Mouse (Mus musculus): Measurements from ENCODE around the gene Cant1.
"Not testable (repeated sequence)": the region's sequence is repeated elsewhere in the genome, so short reads cannot be mapped to it uniquely, and the experiment has no call there.

Cant1 gene

DNA sequence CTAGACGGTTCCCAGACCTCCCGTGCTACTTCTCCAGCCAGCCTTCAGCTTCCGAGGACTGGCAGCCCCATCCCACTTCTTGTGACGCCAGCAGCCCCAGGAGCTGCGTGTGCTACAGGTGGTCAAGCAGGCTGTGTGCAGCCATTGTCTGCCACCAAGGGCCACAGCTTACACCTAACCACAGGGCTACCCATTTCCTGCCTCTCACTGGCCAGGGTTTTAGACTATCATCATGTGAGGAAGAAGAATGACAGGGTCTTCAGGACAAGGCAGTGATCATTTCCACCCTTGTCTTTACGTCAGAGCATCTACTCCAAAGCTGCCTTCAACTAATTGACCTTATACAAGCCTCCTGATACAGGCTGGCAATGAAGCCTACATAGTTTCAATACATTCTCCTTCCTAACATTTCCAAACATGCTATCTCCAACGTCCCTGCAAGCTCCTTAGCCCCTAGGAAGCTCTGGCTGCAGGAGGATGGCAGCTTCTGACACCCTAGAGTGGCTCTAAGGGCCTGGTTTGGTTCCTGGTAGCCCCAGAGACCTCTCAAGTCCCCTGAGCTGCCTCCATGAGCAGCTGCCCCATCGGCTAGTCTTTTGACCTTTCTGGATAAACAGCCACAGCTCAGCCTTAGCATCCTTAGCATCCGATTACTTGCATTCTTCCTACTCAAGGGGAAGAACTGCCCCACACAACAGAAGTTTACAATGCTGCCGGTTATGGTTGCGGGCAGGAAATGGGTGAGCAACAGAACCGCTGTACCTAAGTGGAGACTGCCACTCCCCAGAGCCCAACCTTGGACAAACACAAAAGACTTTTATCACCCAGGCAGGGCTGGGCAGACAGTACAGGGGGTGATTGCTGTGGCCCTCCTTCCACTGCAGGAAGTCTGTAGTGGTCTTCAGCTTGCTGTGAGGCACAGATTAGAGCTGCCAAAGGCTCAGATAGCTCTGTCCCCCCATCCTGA lies 9.5 kb downstream of the Cant1 start:
- no peak for ATAC-seq (ENCODE audit: insufficient number of reproducible peaks, low FRiP score, low TSS enrichment)

DNA sequence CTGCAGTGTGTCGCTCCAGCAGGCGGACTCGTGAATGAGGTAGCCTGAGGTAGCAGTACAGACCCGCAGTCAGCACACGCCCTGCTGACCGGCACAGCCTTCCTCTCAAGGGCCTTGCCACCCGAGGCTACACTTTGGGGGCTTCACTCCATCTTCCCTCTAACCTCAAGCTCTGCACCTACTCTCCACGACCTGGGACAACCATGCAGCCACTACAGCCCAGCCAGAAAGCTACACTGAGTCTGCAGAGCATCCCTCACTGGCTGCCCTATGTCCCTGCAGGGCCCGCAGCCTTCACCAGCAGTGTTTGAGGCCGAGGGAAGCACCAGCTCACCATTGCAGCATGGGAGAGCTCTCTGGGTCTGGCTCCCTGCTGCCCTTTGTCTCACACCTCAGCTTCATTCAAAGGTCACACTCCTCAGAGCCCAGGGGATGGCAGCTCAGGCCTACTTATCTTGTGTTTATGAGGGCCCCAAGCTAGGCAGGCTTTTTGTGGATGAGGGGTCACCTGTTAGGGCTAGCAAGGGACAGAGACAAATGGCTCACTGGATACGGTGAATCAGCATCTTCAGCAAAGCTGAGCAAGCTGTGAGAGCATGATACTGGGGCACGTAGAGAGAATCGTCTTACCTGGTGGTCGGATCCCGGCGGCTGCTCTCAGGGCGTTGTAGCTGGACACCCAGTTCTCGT lies 10.7 kb downstream of the Cant1 start:
- ATAC-seq (ENCODE audit: insufficient number of reproducible peaks, low FRiP score, low TSS enrichment) = no peak

DNA sequence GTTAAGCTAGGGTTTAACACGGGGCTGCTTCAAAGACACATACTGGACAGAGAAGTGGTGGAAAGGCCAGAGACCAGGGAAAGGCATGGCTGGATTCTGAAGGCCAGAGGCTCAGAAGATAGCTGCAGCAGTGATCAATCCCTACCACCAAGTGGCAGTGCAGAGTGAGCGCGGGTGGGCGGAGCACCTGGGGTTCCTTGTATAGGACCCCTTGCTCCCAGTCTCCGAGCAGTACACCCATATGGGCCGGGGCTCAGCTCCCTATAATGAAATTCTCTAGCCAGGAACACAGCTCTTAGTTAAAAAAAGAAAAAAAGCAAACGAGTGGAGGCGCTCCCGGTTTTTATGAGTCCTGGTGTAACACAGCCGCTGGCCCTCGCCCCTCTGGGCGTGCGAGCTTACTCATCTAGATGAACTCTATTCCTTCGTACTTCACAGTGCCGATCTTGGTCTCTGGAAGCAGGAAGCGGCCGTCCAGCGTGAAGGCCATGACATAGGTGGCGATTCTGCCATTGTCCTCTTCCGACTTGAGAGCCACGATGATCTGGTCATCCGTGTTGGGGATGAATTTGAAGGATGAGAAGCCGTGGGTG lies 11.5 kb downstream of the Cant1 start:
- ATAC-seq (ENCODE audit: insufficient number of reproducible peaks, low FRiP score, low TSS enrichment) = no peak

DNA sequence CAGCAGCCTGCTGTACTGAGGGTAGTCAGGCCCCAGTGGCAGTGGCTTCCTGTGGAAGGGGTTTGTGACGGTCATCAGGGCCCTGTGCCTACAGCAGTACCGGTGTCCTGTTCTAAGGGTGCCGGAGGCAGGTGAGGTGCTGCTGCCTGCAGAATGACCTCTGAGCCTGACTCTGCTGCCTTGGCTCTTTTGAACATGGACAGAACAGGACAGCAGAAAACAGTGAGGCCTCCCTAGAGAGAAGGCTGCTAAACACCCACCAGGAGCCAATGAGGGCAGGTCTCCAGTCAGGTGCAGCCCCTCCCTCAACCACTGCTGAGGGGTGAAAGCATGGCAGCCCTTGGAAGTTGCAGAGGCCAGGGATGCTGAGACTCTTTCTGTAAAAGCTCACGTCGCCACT lies 12.4 kb downstream of the Cant1 start:
- no peak for ATAC-seq (ENCODE audit: insufficient number of reproducible peaks, low FRiP score, low TSS enrichment)

DNA sequence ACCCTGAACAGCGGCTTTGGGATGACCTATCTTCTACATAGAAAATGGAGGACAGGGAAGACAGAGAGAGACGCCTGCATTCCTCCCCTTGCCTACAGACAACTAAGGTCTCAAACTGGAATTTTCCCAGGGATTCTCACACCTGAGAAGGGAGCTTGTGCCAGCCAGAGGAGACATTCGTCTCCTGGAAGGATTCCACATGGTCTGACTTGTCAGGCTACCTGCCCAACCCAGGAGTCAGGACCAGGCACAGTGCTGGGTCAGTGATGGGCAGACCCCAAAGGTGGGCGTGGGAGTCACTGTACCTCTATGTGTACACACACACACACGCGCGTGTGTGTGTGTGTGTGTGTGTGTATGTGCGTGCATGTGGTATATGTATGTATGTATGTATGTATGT lies 13.6 kb downstream of the Cant1 start:
- no peak for ATAC-seq (ENCODE audit: insufficient number of reproducible peaks, low FRiP score, low TSS enrichment)

DNA sequence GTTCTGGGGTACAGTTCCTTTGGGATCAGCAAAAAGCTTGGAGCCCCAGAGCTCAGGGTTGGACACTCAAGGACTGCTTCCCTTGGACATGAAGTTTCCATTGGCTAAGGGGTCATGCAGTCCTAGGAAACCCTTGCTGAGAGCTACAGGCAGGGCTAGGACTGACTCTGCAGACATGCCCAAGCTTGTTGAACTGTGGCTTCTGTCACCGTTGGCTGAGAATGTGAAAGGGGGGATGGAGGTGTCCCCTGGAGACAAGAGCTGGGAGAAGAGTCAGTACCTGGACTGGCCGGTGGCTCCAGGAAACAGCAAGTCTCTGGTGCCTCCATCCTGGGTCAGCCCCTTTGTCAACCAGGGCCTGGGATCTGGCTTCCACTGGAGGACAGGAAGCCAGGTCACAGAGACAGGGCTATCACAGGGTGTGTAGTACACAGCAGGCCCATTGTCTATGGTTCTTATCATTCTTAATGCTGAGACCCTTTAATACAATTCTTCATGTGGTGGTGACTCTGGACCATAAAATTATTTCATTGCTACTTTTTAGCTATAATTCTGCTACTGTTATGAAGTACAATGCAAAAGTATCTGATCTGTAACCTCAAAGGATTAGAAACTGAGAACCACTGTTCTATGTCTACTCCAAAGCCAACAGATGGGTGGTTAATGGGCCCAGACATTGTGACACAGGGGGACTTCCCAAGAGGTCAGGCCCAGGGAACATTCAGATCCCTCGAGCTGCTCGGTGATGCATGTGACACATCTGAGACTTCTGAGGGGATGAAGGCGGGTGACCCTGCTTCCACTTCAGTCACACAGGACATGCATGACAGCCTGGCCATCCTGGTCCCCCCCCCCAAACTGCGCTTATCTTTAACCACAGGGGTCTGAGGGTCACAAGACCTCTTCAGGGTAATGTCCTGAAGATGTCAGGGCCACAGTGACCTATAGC lies 14.7 kb downstream of the Cant1 start:
- no peak for ATAC-seq (ENCODE audit: insufficient number of reproducible peaks, low FRiP score, low TSS enrichment)

DNA sequence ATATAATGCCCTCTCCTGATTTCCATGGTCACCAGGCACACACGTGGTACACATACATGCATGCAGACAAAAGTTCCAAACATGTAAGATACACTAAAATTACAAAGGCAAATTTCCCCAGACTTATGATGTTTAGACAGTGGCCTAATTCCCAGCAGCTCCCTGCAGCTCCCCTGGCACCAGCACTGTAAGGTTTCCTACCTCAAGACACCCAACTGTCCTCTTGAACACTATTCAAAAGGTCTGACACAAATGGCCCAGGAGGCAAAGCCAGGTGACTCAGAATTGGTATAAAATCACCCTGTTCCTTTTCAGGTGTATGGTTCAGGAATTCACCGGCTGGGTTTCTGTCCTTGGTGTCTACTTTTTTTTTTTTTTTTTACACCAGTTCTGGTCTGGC lies 15.7 kb downstream of the Cant1 start:
- ATAC-seq (ENCODE audit: insufficient number of reproducible peaks, low FRiP score, low TSS enrichment) = no peak

DNA sequence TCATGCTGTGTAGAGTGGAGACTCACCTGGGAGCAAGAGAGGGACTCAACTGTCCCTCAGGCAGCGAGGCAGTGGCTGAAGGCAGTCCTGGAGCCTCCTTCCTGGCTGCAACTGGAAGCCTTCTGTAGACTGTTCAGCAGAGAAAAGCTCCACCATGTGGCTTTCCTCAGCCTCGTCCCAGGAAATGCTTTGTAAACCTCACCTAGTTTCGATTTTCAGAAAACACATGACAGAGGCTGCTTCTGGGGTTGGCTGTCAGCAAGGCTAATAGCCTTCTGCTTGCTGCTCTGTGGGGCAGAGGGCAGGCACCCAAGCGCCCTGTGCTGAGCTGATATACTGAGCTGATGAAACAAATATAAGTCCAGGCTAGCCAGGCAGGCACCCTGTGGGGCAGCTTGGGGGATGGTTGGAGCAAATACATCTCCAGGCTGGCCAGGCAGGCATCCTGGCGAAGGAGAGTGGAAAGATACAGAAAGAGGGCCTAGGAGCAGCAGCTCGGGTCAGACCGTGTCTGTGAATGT lies 17.1 kb downstream of the Cant1 start, which contains the start of gene Lgals3bp:
Gene Lgals3bp (minus strand): TSS at position 333 of the 521 bp plus-strand sequence.
- peak; percentile 84 for ATAC-seq (ENCODE audit: insufficient number of reproducible peaks, low FRiP score, low TSS enrichment)

DNA sequence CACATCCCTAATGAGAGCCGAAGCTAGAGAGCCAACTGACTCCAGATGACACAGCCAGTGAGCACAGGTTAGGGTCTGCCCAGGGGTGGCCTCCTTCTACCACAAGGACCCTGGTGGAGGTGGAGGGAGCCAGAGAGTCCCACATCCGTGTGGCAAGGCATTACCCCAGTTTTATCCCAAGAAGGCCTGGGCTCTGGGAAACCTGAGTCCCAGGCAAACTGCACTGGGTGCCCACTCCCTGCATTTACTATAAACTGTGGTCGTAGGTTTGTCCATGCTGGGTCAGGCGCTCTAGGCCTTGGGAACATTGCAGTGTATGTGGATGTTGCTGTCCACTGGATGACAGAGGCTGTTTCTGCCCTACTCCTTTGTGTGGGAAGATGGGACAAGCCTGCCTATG lies 17.7 kb downstream of the Cant1 start:
- no peak for ATAC-seq (ENCODE audit: insufficient number of reproducible peaks, low FRiP score, low TSS enrichment)

DNA sequence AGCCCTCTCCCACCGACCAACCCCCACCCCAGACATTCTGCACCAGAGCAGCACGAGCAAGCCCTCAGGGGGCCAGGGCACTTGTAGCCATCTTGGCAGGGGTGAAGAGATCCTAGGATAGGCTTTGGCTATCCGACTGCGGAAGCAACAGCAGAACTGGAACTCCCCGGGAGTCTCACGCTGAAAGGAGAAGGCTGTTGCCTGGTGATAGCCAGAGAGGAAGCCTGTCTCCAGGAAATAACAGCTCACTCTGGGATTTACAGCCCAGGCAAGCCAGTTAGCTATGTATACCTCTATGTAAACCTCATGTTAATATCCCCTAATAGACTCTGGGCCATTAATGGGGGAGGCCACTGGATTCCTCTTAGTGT lies 18.3 kb downstream of the Cant1 start:
- no peak for ATAC-seq (ENCODE audit: insufficient number of reproducible peaks, low FRiP score, low TSS enrichment)

DNA sequence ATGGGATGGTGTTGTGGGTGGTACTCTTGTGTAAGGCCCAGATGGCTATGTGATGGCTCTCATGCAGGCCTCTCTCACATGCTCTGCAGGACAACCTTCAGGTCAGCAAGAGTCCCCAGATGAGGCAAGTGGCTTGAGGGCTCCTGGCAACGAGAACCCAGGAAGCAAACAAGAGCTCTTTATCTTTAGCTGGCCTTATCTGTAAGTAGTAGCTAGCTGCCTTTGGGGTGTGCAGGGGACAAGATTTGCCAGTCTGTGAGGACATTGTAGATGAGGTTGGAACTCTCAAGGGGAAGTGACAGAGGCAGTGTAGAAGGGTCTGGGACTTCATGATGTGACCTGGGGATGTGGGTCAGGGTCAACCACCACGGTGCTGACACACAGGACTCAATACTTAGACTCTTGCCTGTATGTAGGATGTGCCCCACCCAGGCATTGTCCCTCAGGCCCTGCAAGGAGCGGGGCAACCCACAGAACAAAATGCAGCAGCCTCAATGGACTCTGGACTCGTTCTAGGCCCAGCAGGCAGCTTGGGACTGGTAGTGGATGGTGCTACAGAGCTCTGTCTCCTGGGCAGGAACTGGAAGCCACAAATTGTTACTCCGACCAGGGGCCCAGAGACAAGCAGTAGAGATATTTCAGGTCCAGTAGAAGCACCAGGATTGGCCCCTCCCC lies 18.9 kb downstream of the Cant1 start:
- no peak for ATAC-seq (ENCODE audit: insufficient number of reproducible peaks, low FRiP score, low TSS enrichment)

DNA sequence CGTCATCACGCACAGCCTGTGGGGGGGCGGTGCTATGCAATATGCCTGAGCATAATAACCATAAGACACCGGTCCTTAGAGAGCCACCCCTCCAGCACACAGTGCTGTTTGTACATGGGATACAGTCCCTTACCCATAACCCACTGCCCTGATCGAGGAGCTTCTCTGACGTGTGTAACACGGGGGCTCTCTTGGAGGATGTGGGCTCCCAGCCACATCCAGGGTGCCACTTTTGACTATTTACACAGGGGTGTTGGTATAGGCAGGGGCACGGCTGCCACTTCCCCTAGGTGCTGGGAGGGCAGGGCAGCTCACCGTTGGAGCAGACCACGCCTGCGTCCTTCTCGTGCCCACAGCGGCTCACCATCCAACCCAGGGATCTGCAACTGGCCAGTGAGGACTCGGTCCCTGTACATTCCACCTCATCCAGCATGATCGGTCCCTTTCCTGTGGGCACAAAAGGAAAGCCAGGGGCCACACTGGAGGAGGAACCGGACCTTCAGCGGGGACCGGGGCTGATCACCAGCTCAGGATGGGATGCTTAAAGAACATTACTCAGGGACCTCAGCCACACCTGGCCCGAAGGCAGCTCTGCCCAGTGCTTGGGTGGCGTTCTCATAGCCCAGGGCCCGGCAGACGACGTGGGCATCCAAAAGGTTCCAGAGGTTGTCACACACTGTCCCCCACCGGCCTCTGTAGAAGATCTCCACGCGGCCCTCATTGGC lies 20.9 kb downstream of the Cant1 start:
- ATAC-seq (ENCODE audit: insufficient number of reproducible peaks, low FRiP score, low TSS enrichment) = no peak

DNA sequence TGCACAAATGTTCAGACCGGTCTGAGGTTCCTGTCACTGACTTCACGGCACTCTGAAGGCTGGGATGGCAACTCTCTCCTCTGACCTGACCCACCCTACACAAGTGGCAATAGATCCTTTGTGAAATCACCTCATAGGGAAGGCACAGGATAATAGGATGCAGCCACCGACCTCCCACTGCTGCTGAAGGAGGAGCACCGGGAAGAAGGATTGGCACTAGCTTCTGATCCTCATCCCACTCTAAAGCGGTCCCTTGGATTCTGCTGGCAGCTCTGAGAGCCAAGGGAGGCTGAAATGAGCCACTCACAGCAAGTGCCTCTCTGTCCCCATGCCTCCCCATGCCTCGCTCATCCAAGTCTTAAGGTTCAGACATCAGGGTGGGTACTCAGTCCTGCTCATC lies 24.3 kb downstream of the Cant1 start:
- no peak for ATAC-seq (ENCODE audit: insufficient number of reproducible peaks, low FRiP score, low TSS enrichment)

DNA sequence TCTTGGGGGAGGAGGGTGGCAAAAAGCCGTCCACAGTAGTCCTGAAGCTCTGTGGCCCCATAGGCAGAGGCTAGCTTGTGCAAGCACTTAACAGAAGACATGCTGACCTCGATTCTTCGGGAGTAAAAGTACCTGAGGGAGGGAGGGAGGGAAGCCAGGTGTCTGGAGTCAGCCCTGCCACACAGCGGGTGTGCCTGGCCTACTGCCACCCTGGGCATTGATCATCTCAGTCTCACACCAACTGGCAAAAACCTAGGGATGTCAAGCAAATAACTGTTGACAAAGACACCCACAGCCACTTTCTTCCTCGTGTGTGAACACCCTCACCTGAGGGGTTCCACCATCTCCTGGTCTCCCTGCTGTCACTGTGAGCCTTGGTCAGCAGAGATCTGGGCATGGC lies 24.9 kb downstream of the Cant1 start:
- no peak for ATAC-seq (ENCODE audit: insufficient number of reproducible peaks, low FRiP score, low TSS enrichment)

DNA sequence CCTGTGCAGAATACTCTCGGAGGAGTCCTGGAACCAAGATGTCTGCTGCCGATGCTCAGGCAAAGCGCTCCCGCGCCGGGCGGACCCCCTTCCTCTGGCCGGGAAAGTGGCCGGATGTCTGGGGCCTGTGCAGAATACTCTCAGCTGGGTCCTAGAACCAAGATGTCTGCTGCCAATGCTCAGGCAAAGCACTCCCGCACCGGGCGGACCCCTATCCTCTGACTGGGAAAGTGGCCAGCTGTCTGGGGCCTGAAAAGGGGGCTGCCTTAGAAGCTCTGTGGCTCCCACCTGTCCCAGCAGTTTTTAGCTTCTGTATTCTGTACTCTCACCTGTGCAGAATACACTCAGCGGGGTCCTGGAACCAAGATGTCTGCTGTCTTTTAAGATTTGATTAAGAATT lies 31.1 kb downstream of the Cant1 start:
- ATAC-seq (ENCODE audit: insufficient number of reproducible peaks, low FRiP score, low TSS enrichment) = not testable (repeated sequence)

DNA sequence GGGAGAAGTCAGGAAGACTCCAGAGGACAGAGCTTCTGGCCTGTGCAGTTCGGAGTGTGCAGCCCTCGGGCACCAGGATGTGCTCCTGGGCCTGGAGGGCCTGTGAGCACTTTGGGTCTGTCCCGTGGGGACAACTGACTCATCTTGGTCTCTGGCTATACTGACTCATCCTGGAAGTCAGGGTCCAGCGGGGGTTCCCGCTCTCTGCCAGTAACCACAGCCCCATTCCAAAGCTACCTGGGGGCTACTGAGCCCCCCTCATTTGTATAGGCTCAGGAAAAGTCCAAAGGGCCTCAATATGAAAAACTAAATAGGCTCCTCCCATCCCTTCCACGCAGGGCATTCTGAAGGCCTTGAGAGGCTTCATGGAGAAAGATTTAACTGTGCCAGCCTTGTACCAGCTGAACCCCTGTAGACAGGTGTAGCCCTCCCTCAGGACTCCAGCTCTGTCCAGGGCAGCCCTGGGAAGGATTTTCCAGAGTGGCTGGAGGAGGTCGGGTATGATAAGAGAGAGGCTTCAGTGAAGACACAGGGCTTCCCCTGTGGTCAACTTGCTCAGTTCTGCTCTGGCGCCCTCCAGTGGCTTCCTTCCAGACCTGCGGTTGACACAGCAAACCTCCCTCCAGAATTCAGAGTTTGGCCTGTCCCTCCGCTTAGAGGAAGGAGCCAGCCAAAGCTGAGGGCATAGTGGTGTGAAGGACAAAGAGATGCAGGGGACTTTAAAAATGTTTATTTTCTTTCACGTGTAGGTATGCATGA lies 39.5 kb downstream of the Cant1 start:
- peak; percentile 64; the same call in 1 of the 2 replicates for ATAC-seq (ENCODE audit: insufficient number of reproducible peaks, low FRiP score, low TSS enrichment)

DNA sequence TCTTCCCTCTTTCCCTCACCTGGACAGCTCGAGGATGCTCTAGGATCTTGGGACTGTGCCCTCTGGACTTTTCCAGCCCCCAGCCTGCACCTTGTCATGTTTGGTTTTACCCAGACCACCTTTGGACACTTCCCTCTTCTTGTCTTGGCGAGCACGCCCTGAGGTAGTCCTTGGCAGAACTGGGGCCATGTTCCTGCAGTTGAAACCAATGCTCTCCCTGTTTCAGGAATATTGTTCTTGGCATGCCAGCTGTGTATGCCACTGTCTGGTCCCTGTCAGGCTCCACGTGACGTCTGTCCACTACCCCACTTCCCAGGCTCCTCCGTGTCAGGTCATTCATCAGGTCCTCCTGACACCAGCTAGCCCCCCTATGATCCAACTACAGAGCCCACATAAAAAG lies 40.2 kb downstream of the Cant1 start:
- no peak for ATAC-seq (ENCODE audit: insufficient number of reproducible peaks, low FRiP score, low TSS enrichment)

DNA sequence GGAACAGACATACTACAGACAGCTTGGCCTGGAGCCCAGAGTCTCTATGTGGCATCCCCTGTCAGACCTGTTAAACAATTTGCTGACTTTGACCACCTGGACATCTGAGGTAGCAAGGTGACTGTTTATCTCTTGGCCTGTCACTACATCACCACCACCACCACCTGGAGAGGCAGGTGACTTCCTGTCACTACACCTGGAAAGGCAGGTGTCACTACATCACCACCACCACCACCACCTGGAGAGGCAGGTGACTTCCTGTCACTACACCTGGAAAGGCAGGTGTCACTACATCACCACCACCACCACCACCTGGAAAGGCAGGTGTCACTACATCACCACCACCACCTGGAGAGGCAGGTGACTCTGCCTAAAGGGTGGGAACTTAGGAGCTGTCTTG lies 42.6 kb downstream of the Cant1 start:
- ATAC-seq (ENCODE audit: insufficient number of reproducible peaks, low FRiP score, low TSS enrichment) = not testable (repeated sequence)
